Mouse (Mus musculus) liver (tissue): ENCODE results near the gene Ormdl3.
"Not testable (repeated sequence)": the region's sequence is repeated elsewhere in the genome, so short reads cannot be mapped to it uniquely, and the experiment has no call there.

Experiments
- DNase-seq: peaks from one replicate; pipeline ENCODE4 v3.0.0-alpha.2; 2020; ENCODE audit warnings: mixed read lengths

Gene Ormdl3

DNA sequence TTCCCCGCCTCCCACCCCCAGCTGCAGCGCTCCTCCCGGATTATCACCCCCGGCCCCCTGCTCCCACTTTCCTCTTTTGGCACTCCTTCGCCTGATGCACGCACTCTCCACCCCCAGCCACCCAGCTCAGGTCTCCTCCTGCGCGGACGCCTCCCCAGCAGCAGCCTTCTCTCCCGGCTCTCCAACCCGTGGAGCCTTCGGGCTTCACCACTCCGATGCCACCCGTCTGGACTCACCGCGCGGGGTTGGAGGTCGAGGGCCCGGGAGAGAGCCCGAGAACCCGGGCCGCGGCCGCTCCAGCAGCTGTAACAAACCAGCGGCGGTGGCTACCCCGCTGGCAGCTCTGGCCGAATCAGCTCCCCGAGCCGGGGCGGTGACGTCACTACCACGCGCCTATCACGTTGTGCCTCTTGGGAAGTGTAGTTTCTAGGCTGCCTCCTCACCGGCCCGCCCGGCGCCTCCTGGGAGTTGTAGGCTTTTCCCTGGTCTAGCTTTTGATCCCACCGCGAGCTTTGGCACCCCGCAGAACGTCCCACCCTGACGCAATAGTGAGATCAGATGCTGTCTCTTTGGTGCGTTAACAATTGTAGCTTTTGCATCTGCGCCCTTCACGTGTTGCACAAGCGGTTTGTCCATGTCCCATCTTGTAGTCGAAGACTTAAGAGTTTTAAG, at the start of gene Ormdl3:
Ormdl3 (minus strand) TSS at position 477 of the 672 bp plus-strand sequence.
- peak; percentile 99 for DNase-seq

DNA sequence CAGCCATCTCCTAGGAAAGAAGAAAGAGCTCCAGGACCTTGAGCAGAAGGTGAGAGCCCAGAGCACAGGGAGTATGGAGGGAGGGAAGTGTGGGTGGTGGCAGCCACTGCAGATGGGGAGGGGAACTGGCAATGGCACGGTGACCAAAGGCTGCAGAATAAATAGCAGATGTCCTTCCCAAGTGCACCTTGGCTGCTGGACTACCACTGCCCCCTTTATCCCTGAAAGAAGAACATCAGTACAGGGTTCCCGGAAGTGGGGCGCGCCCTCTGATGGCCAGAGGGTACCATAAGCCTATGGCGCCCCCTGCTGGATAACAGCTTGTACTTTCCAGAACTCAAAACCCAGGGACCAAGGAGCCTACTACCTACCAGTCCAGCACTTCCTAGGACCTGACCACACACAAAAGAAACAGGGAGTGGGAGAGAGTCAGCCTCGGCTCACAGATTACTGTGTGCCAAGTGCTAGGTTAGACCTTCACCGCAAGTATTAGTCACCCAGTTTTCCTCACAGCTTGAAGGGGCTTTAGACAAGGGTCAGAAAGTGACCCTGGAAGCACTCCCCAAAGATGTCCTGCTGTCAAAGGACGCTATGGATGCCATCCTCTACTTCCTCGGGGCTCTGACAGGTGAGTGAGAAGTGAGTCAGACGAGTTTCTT, 48.3 kb upstream of the Ormdl3 start:
- DNase-seq = peak; percentile 42

DNA sequence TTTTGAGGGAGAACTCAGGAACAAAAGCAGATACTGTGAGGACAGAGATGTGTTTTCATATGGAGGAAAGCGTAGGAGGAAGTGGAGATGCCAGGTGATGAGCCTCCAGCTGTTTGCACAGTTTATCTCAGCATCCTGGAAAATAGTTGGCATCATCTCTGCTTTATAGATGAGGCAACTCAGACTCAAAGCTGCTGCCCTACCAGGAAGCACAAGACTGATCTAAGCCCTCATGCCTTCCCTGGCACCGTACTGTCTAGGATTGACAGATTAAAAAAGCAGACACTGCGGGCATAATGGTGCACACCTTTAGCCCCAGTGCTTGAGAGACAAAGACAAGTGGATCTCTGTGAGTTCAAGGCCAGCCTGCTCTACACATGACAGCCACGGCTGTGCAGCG, 43.5 kb upstream of the Ormdl3 start:
- DNase-seq = no peak

DNA sequence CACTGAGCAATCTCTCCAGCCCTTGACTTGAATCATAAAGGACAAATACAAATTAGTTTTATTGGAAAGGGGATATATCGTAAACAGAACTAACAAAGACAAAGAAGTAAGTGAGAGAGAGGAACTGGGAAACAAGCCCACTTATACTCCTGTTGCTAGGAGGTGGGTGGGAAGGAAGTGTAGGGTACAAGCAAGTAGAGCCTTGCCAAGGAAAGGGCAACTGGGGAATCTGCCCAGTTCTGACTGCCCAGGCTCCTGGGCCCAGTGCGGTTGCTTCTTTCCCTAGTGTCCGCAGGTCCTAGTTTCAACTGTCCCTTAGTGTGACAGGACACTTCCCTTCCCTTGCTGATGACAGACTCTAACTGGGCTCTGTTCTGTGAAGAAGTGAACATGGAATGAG, 41.5 kb upstream of the Ormdl3 start:
- DNase-seq = no peak

DNA sequence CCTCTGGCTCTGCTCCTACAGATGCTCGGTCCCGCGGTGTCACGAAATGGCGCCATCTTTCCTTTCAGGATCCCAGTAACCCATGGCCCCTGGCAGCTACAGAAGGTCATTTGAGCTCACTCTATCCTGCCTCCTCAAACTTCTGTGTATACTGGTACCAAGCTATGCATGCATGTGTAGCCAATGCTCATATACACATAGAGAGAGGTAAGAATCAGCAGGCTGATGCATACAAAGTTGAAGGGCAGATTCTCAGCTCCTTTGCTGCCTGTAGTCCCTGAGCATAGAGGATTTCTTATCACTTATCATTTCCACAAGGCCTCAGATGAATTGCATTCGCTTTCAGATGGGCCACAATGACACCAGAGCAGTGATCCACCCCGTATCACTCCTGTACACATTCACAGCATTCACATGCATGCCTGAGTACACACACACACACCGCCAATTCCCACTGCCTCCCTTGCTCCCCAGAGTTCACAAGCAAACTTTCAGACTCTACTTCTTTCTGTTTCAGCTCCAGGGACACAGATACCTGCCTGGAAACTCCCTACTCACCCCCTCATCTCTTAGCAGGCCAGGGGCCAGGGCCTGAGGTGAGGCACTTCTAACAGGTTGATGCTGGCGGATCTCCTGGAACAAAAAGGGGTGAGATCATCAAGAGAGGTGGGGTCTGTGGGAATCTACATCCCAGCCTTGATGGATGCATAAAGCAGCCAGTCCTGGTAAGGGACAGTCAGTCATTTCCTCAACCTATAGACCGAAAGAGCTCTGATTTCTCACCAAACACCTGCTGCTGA, 38.6 kb upstream of the Ormdl3 start, which contains the start of the genes Gm12355 and Gsdma3:
Gm12355 (minus strand) TSS at position 51 of the 800 bp plus-strand sequence.
Gsdma3 (plus strand) TSS at position 750 of the 800 bp plus-strand sequence.
- no peak for DNase-seq

DNA sequence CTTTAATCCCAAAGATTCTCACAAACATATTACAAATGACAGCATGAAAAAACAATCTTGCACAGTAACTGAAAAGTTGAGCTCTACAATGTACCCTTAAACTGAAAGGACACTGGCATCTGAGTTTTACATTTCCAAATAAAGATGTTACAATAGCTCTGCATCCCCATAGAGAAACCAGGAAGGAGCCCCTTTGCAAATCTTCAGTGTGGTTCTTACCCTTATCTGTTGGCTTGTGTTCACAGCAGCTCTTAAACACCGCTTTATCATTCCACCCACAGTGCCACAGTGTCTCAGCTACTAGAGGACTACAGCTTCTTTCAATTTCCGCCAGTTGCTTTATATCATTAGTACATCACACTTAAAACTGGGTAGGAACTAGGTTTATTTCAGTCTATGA, 37.2 kb upstream of the Ormdl3 start:
- DNase-seq = not testable (repeated sequence)

DNA sequence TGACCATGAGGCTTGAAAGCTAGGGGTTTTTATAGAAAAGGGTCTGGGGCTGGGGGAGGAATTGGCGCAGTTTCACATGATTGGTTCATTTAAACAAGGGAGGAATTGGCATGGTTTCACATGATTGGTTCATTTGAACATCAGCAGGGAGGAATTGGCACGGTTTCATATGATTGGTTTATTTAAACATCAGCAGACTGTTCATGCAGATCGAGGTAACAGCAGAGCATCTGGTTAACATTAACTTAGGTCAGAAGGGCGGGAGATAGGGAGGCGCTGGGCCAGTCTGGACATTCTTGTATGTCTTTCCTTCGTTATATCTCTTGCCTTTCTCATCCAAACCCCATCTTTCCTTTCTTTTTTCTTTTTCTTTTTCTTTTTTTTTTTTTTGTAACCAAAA, 36.8 kb upstream of the Ormdl3 start:
- not testable (repeated sequence) for DNase-seq

DNA sequence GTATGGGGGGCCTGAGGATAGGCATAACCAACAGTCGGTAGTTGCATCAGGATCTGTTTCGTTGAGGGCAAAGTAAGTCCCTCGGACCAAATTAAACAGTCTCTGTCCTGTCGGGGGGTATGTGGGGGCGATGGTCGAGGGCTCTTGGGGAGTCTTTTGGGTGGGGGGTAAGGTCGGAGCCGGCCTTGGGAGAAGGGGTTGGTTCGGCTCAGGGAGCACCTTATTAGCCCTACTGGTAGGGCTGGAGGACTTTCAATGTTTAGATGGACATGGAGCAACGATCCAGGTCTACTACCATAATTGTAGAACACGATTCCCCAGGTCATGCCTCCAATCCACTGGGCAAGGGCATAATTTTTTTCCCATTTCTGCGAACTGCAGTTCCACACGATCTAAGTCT, 33.6 kb upstream of the Ormdl3 start:
- no peak for DNase-seq

DNA sequence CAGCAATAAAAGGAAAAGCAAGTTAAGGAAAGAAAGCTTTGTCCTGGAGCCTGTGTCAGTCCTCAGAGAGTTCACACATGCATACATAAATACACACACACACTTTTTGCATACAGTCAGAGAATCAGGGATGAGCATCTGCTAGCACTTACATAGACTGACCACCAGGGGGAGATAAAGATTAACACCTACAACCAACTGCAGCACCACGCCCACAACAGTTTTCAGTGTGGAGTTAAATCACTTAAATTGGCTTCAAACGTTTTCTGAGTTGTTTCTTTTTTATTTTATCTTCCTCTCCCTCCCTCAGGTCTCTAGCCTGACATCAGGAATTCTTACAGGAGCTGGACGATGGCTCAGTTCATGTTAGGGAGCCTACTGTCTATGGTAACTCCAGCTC, 19.6 kb upstream of the Ormdl3 start:
- peak; percentile 33 for DNase-seq

DNA sequence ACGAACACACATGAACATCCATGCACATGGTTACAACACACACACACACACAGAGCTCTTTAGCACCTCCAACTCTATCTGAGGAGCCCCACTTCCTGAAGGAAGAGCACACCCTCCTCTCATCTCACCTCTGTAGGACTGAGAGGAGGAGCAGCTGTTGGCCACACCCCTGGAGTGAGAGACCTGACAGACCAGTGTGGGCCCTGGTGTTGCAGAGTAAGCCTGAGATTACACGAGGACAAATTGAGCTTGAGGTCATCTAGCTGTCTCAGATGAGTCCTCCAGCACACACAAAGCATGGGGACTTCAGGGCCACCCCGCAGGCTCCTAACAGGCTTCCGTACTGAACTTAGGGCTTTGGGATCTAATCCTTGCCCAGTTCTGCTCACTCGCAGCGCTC, 17.7 kb upstream of the Ormdl3 start:
- DNase-seq = not testable (repeated sequence)

DNA sequence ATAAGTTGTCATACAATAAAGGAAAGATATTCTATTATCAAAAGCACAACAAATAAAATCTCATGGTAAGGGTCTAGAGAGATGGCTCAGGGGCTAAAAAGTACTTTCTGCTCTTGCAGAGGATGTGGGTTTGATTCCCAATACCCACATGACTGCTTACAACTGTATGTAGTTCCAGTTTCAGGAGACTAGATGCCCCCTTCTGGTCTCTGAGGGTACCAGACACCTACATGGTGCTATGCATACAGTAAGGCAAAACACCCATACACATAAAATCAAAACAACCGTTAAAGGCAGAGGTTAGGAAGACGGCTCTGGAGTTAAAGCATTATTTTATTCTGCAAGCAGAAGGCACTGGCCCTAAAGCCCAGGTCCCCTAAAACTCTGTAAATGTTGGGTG, 16.8 kb upstream of the Ormdl3 start:
- no peak for DNase-seq

DNA sequence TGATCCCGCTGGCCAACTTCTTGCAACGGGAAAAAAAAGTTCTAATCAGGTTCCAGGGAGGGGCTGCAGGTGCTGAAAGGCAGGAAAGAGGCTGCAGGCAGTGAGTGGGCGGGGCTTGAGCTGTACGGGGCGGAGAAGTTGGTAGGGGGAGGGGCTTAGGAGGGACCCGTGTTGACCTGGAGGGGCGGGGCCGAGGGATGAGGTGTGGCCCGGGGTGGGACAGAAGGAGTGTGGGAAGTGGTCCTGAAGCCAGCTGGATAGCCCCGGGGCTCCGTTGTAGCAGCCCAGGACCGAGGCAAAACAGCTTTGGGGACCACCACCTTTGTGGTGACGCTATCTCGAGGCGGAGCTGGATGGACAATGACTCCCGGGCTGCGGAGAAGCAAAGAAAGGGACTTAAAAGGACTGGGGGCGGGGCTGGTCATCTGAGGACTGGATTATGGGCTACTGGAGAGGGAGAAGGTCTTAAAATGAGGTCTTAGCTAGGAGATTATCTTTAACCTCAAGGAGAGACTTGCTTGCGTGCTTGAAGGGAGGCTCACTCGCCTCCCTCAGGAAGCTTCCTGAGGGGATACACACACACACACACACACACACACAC, 15.0 kb upstream of the Ormdl3 start:
- DNase-seq = peak; percentile 83

DNA sequence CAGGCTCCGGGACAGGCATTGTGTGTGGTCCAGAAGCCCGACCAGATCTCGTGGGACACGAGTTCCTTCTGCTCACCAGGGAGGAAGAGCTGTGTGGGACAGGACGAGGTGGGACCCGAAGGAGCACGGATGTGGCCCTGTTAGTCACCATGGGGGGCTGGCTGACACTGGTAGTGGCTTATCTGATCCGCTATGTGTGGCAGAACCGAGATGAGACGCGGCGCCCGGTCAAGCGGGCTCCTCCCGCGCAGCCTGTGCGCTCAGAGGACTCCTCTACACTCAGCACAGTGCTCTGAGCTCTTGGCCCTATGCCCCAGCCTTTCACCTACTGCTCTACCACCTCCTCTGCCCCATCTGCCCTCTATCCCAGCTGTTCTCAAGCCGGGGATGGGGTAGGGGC, 12.1 kb upstream of the Ormdl3 start:
- no peak for DNase-seq

DNA sequence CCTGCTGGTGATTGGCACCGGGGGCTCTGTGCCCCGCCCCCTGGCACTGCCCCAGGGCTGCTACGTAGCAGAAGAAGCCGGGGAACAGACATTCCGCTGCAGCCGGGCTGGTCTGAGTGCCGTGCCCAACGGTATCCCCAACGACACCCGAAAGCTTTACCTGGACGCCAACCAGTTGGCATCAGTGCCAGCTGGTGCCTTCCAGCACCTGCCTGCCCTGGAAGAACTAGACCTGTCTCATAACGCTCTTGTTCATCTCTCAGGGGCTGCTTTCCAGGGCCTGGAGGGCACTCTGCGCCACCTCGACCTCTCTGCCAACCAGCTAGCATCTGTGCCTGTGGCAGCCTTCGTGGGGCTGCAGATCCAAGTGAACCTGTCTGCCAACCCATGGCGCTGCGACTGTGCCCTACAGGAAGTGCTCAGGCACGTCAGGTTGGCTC, 11.7 kb upstream of the Ormdl3 start:
- DNase-seq = no peak

DNA sequence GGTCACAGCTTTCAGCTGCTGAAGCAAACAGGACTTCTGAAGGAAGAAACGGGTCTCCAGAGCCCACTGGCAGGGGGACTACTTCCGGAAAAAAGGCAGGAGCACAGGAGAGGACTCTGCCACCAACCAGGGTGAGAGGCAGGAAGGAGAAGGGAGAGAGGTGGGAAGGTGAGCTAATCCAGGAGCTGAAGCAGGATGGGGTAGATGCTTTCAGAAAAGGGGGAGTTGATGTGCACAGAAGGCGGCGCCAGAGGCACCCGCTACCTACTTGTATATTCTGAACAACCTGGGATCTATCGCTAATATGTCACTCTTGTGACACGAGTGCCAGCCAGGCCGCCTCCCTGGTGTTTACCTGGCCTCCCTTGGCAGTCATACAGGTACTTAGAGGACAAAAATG, 10.8 kb upstream of the Ormdl3 start, which contains the start of gene Lrrc3c:
Lrrc3c (plus strand) TSS at position 301 of the 400 bp plus-strand sequence.
- no peak for DNase-seq

DNA sequence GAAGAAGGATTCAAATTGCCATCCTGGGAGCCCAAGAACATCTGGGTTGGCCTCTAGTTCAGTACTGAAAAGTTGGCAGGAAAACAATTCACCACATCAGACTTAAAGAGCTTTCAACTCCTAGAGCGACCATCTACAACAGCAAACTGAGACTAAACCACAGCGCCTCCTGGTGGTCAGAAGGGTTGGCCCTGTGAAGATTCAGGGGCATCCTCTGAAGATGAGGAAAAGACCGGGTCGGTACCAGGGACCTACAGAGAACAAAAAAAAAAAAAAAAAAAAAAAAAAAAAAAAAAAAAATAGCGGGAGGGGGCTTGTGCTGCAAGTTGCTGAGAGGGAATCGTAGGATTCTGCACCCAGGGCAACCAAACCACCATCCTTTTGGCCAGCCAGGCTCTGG, 10.2 kb upstream of the Ormdl3 start:
- DNase-seq = peak; percentile 86

DNA sequence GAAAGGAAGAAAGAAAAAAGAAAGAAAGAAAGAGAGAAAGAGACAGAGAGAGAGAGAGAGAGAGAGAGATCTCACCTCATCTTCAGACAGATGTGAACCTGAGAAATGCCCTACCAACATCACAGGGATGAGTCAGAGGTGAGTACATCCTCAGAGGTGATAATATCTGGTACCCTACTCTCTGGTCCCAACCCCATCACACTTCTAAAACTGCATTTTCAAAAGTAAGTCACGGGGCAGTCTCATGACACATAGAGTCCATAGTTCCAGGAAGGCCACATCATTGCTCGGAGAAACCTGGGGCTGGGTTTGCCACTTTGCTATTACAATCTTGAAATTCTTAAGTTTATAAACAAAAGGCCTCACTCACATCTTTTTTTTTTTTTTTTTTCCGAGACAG, 8.8 kb upstream of the Ormdl3 start:
- no peak for DNase-seq

DNA sequence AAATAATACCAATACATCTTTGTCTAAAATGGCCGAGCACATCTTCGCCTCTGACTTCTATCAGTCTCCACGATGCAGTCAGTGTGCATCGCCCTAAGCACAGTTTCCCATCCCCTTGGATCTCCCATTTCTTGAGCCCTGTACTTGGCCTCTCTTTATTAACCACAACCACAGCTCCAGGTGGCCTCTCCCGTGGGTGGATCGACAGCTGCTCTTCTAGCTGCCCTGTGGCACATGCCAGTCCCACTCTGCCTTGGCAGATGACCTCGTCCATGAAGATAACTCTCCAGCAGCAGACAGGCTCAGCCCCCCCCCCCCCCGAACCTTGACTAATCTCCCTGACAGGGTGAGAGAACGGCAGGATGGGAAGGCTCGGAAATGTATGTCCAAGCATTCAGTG, 8.3 kb upstream of the Ormdl3 start:
- DNase-seq = no peak

DNA sequence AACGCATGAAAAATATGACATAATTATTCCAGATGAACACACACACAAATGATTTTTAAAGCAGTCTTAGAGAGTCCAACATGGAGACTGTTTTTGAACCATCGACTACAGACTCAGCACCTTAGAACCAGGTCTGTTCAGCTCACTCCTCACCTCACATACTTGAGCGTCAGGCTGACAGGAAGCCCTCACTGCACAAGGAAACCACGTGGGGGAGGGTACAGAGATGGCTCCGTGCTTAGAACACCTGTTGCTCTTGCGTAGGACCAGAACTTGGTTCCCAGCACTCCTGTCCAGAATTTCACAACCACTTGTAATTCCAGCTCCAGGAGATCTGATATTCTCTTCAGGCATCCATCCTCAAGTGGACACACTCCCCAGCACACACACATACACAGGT, 7.9 kb upstream of the Ormdl3 start:
- no peak for DNase-seq

DNA sequence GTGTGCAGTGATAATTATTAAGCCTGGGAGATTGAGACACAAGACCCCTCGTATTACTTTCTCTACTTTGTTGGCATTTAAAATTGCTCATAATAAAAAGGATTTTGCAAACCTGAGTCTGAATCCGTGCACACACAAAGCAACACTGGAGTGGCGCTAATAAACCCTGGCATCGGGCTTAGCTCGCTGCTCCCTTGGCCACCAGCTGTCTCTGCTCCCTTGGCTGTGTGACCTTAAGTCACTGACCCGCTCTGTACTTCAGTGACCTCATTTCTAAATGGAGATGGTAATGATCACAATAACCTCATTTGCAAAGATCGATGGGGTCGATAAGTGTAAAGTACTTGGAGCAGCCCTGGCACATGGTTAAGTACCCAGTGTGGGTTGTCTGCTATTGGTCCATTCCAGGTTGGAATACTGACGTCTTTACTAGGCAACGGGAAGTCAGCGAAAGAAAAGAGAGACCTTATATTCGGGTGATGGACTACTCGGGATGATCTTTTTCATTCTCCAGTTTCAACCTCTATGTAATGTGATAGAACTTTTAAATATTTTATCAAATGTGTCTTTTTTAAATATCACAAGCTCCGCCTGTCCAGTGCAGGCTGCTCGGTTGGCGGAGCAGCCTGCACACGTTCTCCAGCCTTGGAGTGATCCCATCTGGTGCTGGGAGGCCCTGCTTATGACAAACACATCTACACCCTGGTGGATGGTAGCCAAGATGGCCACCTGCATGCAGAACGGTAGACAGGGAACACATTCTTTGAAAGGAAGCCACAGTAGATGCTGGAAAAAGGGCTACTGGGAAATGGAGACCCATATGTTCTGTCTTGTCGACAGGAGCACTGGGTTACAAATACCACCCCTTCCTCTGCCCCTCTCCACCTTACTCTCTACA, 3.6 kb upstream of the Ormdl3 start:
- no peak for DNase-seq

DNA sequence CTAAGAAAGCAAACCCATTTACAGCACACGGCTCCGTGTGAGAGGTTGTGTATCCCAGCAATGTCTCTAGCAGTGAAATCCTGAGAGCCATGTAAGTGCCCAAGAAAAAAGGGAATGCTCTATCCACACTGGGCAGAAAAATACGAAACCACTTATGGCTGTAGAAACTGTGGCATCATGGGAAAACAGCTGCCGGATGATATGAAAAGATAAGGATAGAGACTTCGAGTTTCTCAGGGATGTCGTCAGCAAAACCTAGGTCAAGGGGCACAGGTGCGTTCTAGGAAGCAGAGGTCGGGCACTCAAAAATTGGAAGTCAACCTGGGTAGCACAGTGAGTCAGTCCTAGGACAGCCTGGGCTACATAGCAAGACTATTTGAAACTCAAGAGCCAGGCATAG, 2.1 kb upstream of the Ormdl3 start:
- DNase-seq = peak; percentile 30

DNA sequence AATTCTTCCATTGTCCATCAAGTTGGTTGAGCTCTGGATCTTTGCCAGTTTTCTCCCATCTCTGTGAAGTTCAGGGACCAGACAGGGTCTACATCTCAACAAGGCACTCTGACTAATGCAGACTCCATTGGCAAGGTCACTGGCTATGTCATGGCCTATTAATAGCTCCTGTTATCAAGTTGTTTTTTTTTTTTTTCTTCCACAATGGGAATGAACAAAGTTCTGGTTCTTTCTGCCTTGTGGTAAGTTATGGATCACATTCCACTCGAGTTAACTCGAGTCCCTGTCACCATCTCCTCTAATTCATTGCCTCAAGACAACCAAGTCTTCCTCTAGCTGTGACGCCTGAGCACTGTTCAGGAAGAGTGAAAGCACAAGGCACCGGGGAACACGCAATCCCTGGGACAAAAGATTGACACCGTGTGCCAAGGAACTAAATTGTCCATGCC, 1.7 kb upstream of the Ormdl3 start:
- no peak for DNase-seq
